Mouse (Mus musculus) layer of hippocampus, adult 6 months (tissue): ENCODE data around the gene T2. TPM values are rescaled to one million over a fixed set of nuclear protein-coding genes. Genes with fewer than 3 reads are reported as not detected.

Source experiments
- long read RNA-seq, 2 experiments: library from polyadenylated mRNA; unstranded; transcript quantifications; one replicate each; pipeline ENCODE4 v2.0.0; 2019 to 2020
- polyA plus RNA-seq: library from polyadenylated mRNA; unstranded; fragments of <200 nt; fragmentation: Nextera tagmentation; gene quantifications from 2 replicates; pipeline ENCODE4 v1.2.3, GENCODE M21; 2021

Gene T2
- 0.44 and 0.48 TPM in 2 replicates for polyA plus RNA-seq
- long read RNA-seq, experiment 1, partial matches to known transcripts, result 0 of 4 reads
- long read RNA-seq, experiment 1, other reads (novel, unspliced or antisense), result 4 of 4 reads
- long read RNA-seq, experiment 2, partial matches to known transcripts, result 0 of 3 reads
- long read RNA-seq, experiment 2, other reads (novel, unspliced or antisense), result 3 of 3 reads

GRCm38 (mm10) chr17:8355692-8356091 is at the start of gene T2:
TSS of gene T2 (plus strand) at chr17:8355992.

GRCm38 (mm10) chr17:8310838-8311614 is 44.8 kb upstream of the T2 start, which contains the start of gene Sft2d1:
TSS of gene Sft2d1 (plus strand) at chr17:8311102.

GRCm38 (mm10) chr17:8337159-8337558 is 18.6 kb upstream of the T2 start, which contains the start of gene Prr18:
TSS of gene Prr18 (plus strand) at chr17:8337459.

GRCm38 (mm10) chr17:8433978-8434960 is 78.5 kb downstream of the T2 start, which contains the start of gene T:
TSS of gene T (plus strand) at chr17:8434423.

Other genes starting within 250 kb of the T2 start
- gene Gm49673, start 208.2 kb upstream of the T2 start, polyA plus RNA-seq, result 0.16 and 0.23 TPM in 2 replicates
- gene Rnaset2a, start 207.9 kb upstream of the T2 start, polyA plus RNA-seq, result 23.4 and 32.0 TPM in 2 replicates
- 7.5 and 9.4 TPM in 2 replicates for gene Fgfr1op, start 190.5 kb upstream of the T2 start, polyA plus RNA-seq
- not detected in 2 replicates for gene Ccr6, start 119.9 kb upstream of the T2 start, polyA plus RNA-seq
- 640 and 708 TPM in 2 replicates for gene Mpc1, start 73.1 kb upstream of the T2 start, polyA plus RNA-seq
- gene Sft2d1, start 44.9 kb upstream of the T2 start, polyA plus RNA-seq, result 142 and 144 TPM in 2 replicates
- 10.3 and 11.9 TPM in 2 replicates for gene Prr18, start 18.5 kb upstream of the T2 start, polyA plus RNA-seq
- not detected in 2 replicates for gene T, start 78.4 kb downstream of the T2 start, polyA plus RNA-seq
- gene Pde10a, start 169.4 kb downstream of the T2 start, polyA plus RNA-seq, result 5.3 and 6.7 TPM in 2 replicates
- not detected in 2 replicates for gene Gm17087, start 211.0 kb downstream of the T2 start, polyA plus RNA-seq